Mouse (Mus musculus): ENCODE results near the gene Tapbp. TPM values are rescaled to one million over a fixed set of nuclear protein-coding genes. Genes with fewer than 3 reads are reported as not detected.
A peak's percentile ranks its signal among the peaks of the same experiment; 100 is the strongest.

The Tapbp gene
- polyA plus RNA-seq, 1 experiment = 97.3 TPM

DNA sequence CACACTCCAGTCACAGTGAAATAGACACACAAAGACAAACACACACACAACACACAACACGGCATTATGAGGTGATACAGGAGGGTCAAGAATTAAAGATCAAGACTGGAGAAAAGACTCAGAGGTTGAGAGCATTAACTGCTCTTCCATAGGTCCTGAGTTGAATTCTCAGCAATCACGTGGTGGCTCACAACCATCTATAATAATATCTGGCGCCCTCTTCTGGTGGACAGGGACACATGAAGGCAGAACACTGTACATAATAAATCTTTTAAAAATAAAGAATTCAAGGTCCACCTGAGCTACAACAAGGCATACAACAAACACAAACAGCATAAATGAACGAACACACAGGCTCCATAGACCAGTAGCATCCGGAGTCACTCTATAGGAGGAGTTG is 53.2 kb downstream of the Tapbp start:
- H3K4me3 ChIP-seq (ENCODE audit: low read depth, low read length) = no peak overlapping the region
- no peaks in the 10 kb centered on the region for H3K36me3 ChIP-seq (ENCODE audit: control insufficient read depth, insufficient read depth, low read length, poor library complexity, severe bottlenecking)
- no peak overlapping the region for H3K27ac ChIP-seq (ENCODE audit: insufficient read depth, low read length)
- no peaks in the 10 kb centered on the region; the same call in 1 of the 2 replicates for H3K9me3 ChIP-seq (replicated peaks; ENCODE audit: control insufficient read depth, insufficient read depth, low read length, poor library complexity, severe bottlenecking)
- H3K9ac ChIP-seq (ENCODE audit: low read depth, poor library complexity, severe bottlenecking) = no peak overlapping the region
- H3K27me3 ChIP-seq (ENCODE audit: control insufficient read depth, insufficient read depth, low read length, poor library complexity, severe bottlenecking) = no peaks in the 10 kb centered on the region
- no peaks in the 10 kb centered on the region for H3K4me1 ChIP-seq (ENCODE audit: control insufficient read depth, insufficient read depth, low read length)
- no peak for TF ChIP-seq EP300 (IDR thresholded peaks at IDR 0.05; ENCODE audit: insufficient read depth, low read depth, low read length)
- no peak for TF ChIP-seq CTCF (IDR thresholded peaks at IDR 0.05; ENCODE audit: low read depth, low read length)
- TF ChIP-seq POLR2A (IDR thresholded peaks at IDR 0.05; ENCODE audit: insufficient read depth, low read length) = no peak

DNA sequence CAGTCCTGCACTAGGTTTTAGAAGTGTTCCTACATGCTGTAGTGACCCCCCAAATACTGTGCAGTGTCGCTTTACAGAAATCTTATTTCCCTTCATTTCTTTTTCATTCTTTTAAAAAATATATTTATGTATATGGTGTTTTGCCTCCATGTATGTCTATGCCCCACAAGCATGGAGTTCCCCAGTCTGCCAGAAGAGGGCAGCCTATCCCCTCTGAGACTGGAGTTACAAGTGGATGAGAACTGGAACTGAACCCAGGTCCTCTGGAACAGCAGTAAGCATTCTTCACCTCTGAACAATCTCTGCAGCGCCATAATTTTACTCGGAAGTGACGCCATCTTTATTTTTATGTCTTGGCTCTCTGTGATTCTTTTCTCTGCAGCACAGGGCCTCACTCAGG is 53.7 kb downstream of the Tapbp start:
- Histone ChIP-seq H3K4me3 (ENCODE audit: low read depth, low read length) (no peak overlapping the region), H3K27ac (ENCODE audit: insufficient read depth, low read length) (no peak overlapping the region), H3K36me3 (ENCODE audit: control insufficient read depth, insufficient read depth, low read length, poor library complexity, severe bottlenecking) (no peaks in the 10 kb centered on the region), H3K4me1 (ENCODE audit: control insufficient read depth, insufficient read depth, low read length) (no peaks in the 10 kb centered on the region), H3K9ac (ENCODE audit: low read depth, poor library complexity, severe bottlenecking) (no peak overlapping the region), H3K9me3 (replicated peaks; ENCODE audit: control insufficient read depth, insufficient read depth, low read length, poor library complexity, severe bottlenecking) (no peaks in the 10 kb centered on the region; the same call in 1 of the 2 replicates), H3K27me3 (ENCODE audit: control insufficient read depth, insufficient read depth, low read length, poor library complexity, severe bottlenecking) (no peaks in the 10 kb centered on the region)
- TF ChIP-seq POLR2A (IDR thresholded peaks at IDR 0.05; ENCODE audit: insufficient read depth, low read length) (no peak), EP300 (IDR thresholded peaks at IDR 0.05; ENCODE audit: insufficient read depth, low read depth, low read length) (no peak), CTCF (IDR thresholded peaks at IDR 0.05; ENCODE audit: low read depth, low read length) (peak; percentile 31)

DNA sequence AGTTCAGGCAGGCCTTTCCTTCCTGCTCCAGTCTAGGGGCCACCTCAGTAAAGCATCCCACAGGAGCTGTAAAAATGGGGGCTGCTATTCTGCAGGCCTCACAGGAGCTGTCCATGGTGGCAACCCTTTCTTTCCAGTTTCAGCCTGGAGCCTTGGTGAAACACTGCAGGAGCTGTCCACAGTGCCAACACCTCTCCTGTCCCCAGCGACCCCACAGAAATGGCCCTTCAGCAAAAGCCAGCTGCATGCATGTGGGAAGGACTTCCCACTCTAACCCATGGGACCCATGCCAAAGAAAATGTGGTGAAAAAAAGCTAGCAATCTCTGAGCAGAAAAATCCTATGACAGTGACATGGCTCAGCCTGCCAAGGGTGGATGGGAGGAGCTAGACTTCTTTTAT is 57.0 kb downstream of the Tapbp start:
- no peak overlapping the region for H3K4me3 ChIP-seq (ENCODE audit: low read depth, low read length)
- no peak overlapping the region for H3K27ac ChIP-seq (ENCODE audit: insufficient read depth, low read length)
- no peaks in the 10 kb centered on the region for H3K27me3 ChIP-seq (ENCODE audit: control insufficient read depth, insufficient read depth, low read length, poor library complexity, severe bottlenecking)
- H3K36me3 ChIP-seq (ENCODE audit: control insufficient read depth, insufficient read depth, low read length, poor library complexity, severe bottlenecking) = no peaks in the 10 kb centered on the region
- TF ChIP-seq EP300 (IDR thresholded peaks at IDR 0.05; ENCODE audit: insufficient read depth, low read depth, low read length) = no peak
- TF ChIP-seq CTCF (IDR thresholded peaks at IDR 0.05; ENCODE audit: low read depth, low read length) = no peak
- no peak for TF ChIP-seq POLR2A (IDR thresholded peaks at IDR 0.05; ENCODE audit: insufficient read depth, low read length)
- no peaks in the 10 kb centered on the region for H3K4me1 ChIP-seq (ENCODE audit: control insufficient read depth, insufficient read depth, low read length)
- no peak overlapping the region for H3K9ac ChIP-seq (ENCODE audit: low read depth, poor library complexity, severe bottlenecking)
- H3K9me3 ChIP-seq (replicated peaks; ENCODE audit: control insufficient read depth, insufficient read depth, low read length, poor library complexity, severe bottlenecking) = no peaks in the 10 kb centered on the region; the same call in 1 of the 2 replicates

DNA sequence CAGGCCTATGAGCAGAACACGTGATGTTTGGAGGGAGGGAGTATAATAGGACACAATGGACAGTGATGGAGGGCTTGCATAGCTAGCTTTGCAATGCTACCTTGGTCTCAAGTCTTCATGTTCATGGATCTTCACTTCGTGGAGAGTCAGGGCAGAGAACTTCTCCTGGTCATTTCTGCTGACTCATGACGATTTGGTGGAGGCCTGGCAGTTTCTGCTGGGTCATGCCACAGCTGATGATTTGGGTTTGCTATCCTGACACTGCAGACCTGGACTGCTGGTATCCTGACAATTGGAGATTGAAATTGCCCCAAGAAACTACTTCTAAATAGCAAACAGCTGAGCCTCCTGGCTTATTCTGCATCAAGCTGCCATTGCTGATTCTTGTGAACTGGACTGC is 57.9 kb downstream of the Tapbp start:
- H3K27ac ChIP-seq (ENCODE audit: insufficient read depth, low read length) = no peak overlapping the region
- peaks cover 2% of the 10 kb centered on the region; the same call in 1 of the 2 replicates for H3K27me3 ChIP-seq (ENCODE audit: control insufficient read depth, insufficient read depth, low read length, poor library complexity, severe bottlenecking)
- TF ChIP-seq EP300 (IDR thresholded peaks at IDR 0.05; ENCODE audit: insufficient read depth, low read depth, low read length) (no peak), POLR2A (IDR thresholded peaks at IDR 0.05; ENCODE audit: insufficient read depth, low read length) (no peak), CTCF (IDR thresholded peaks at IDR 0.05; ENCODE audit: low read depth, low read length) (no peak)
- H3K9ac ChIP-seq (ENCODE audit: low read depth, poor library complexity, severe bottlenecking) = no peak overlapping the region
- H3K36me3 ChIP-seq (ENCODE audit: control insufficient read depth, insufficient read depth, low read length, poor library complexity, severe bottlenecking) = no peaks in the 10 kb centered on the region
- no peaks in the 10 kb centered on the region for H3K4me1 ChIP-seq (ENCODE audit: control insufficient read depth, insufficient read depth, low read length)
- H3K9me3 ChIP-seq (replicated peaks; ENCODE audit: control insufficient read depth, insufficient read depth, low read length, poor library complexity, severe bottlenecking) = no peaks in the 10 kb centered on the region; the same call in 1 of the 2 replicates
- no peak overlapping the region for H3K4me3 ChIP-seq (ENCODE audit: low read depth, low read length)

DNA sequence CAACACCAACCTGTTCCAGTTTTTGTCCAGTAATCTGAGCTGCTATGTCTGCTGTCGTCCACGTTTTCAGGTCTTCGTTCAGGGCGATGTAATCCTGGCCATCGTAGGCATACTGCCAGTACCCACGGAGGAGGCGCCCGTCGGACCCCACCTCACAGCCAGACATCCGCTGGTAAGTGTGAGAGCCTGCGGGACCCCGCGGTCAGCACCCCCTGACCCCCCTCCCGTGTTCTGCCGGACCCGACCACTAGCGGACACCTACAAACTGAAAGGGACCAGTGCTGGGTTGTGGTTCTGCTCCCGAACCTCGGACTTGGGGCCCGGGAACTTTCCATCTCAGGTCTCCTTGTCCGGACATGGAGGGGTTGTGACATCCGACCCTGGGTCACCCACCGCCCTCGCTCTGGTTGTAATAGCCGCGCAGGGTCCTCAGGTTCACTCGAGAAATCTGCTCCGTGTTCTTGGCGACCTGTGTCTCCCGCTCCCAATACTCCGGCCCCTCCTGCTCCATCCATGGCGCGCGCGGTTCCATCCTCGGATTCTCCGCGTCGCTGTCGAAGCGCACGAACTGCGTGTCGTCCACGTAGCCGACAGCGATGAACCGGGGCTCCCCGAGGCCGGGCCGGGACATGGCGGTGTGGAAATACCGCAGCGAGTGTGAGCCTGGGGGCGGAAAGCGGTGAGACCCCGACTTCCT is 62.3 kb downstream of the Tapbp start:
- Histone ChIP-seq H3K27ac (ENCODE audit: insufficient read depth, low read length) (no peak overlapping the region), H3K4me3 (ENCODE audit: low read depth, low read length) (peak overlapping the region; percentile 74), H3K36me3 (ENCODE audit: control insufficient read depth, insufficient read depth, low read length, poor library complexity, severe bottlenecking) (no peaks in the 10 kb centered on the region), H3K9ac (ENCODE audit: low read depth, poor library complexity, severe bottlenecking) (peak overlapping the region; percentile 45), H3K4me1 (ENCODE audit: control insufficient read depth, insufficient read depth, low read length) (peaks cover 7% of the 10 kb centered on the region), H3K27me3 (ENCODE audit: control insufficient read depth, insufficient read depth, low read length, poor library complexity, severe bottlenecking) (peaks cover 2% of the 10 kb centered on the region; the same call in 1 of the 2 replicates), H3K9me3 (replicated peaks; ENCODE audit: control insufficient read depth, insufficient read depth, low read length, poor library complexity, severe bottlenecking) (no peaks in the 10 kb centered on the region)
- TF ChIP-seq EP300 (IDR thresholded peaks at IDR 0.05; ENCODE audit: insufficient read depth, low read depth, low read length) (0 out of 2 replicates have a peak, but pooled peaks have one; percentile 1), CTCF (IDR thresholded peaks at IDR 0.05; ENCODE audit: low read depth, low read length) (no peak), POLR2A (IDR thresholded peaks at IDR 0.05; ENCODE audit: insufficient read depth, low read length) (no peak)

DNA sequence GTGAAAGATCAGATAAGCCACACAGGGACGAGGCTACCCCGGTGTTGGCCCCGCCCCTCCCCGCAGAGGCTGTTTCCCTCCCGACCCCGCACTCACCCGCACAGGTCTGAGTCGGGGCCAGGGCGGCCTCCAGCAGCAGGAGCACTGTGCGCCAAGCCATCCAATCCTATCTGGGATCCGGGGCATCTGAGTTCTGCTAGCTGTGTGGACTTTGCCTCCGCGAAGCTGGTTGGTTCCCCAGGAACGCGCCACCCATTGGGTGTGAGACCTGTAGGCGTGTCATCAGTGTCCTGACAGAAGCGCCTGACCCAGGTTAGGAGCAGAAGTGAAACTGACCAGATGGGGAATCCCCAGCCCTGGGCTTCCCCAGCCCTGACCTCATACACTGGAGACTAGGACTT is 62.9 kb downstream of the Tapbp start:
- Histone ChIP-seq H3K9me3 (replicated peaks; ENCODE audit: control insufficient read depth, insufficient read depth, low read length, poor library complexity, severe bottlenecking) (no peaks in the 10 kb centered on the region), H3K36me3 (ENCODE audit: control insufficient read depth, insufficient read depth, low read length, poor library complexity, severe bottlenecking) (no peaks in the 10 kb centered on the region), H3K27ac (ENCODE audit: insufficient read depth, low read length) (no peak overlapping the region), H3K9ac (ENCODE audit: low read depth, poor library complexity, severe bottlenecking) (peak overlapping the region; percentile 45), H3K27me3 (ENCODE audit: control insufficient read depth, insufficient read depth, low read length, poor library complexity, severe bottlenecking) (peaks cover 2% of the 10 kb centered on the region; the same call in 1 of the 2 replicates), H3K4me1 (ENCODE audit: control insufficient read depth, insufficient read depth, low read length) (peaks cover 7% of the 10 kb centered on the region), H3K4me3 (ENCODE audit: low read depth, low read length) (peak overlapping the region; percentile 74)
- no peak for TF ChIP-seq CTCF (IDR thresholded peaks at IDR 0.05; ENCODE audit: low read depth, low read length)
- TF ChIP-seq EP300 (IDR thresholded peaks at IDR 0.05; ENCODE audit: insufficient read depth, low read depth, low read length) = no peak
- peak; percentile 52 for TF ChIP-seq POLR2A (IDR thresholded peaks at IDR 0.05; ENCODE audit: insufficient read depth, low read length)

Other genes starting within 250 kb of the Tapbp start
- 607 and 610 TPM in 2 replicates for gene Hnrnpm, start 229.0 kb upstream of the Tapbp start, polyA plus RNA-seq (2011; ENCODE audit: insufficient read depth, insufficient read length, low read depth, missing spikeins)
- gene March2, start 197.2 kb upstream of the Tapbp start, polyA plus RNA-seq (2011; ENCODE audit: insufficient read depth, insufficient read length, low read depth, missing spikeins) = 17.1 and 19.1 TPM in 2 replicates
- 57.9 and 73.6 TPM in 2 replicates for gene Rab11b, start 155.4 kb upstream of the Tapbp start, polyA plus RNA-seq (2011; ENCODE audit: insufficient read depth, insufficient read length, low read depth, missing spikeins)
- 3.6 and 3.9 TPM in 2 replicates for gene Angptl4, start 134.1 kb upstream of the Tapbp start, polyA plus RNA-seq (2011; ENCODE audit: insufficient read depth, insufficient read length, low read depth, missing spikeins)
- gene Kank3, start 105.4 kb upstream of the Tapbp start, polyA plus RNA-seq (2011; ENCODE audit: insufficient read depth, insufficient read length, low read depth, missing spikeins) = 40.0 and 44.7 TPM in 2 replicates
- gene Rps28, start 91.3 kb upstream of the Tapbp start, polyA plus RNA-seq (2011; ENCODE audit: insufficient read depth, insufficient read length, low read depth, missing spikeins) = 3,700 and 3,844 TPM in 2 replicates
- 406 and 464 TPM in 2 replicates for gene Ndufa7, start 91.3 kb upstream of the Tapbp start, polyA plus RNA-seq (2011; ENCODE audit: insufficient read depth, insufficient read length, low read depth, missing spikeins)
- 30.6 and 35.7 TPM in 2 replicates for gene Cd320, start 72.8 kb upstream of the Tapbp start, polyA plus RNA-seq (2011; ENCODE audit: insufficient read depth, insufficient read length, low read depth, missing spikeins)
- gene Gm7029, start 42.1 kb upstream of the Tapbp start, polyA plus RNA-seq (2011; ENCODE audit: insufficient read depth, insufficient read length, low read depth, missing spikeins) = not detected in 2 replicates
- gene Kifc1, start 25.2 kb upstream of the Tapbp start, polyA plus RNA-seq (2011; ENCODE audit: insufficient read depth, insufficient read length, low read depth, missing spikeins) = 155 and 186 TPM in 2 replicates
- gene Platr17, start 10.8 kb upstream of the Tapbp start, polyA plus RNA-seq (2011; ENCODE audit: insufficient read depth, insufficient read length, low read depth, missing spikeins) = 16.7 and 19.1 TPM in 2 replicates
- gene Daxx, start 6.5 kb upstream of the Tapbp start, polyA plus RNA-seq (2011; ENCODE audit: insufficient read depth, insufficient read length, low read depth, missing spikeins) = 40.2 and 42.3 TPM in 2 replicates
- gene Zbtb22, start within 50 bp of the Tapbp start, polyA plus RNA-seq (2011; ENCODE audit: insufficient read depth, insufficient read length, low read depth, missing spikeins) = 14.8 and 20.7 TPM in 2 replicates
- 34.7 and 37.5 TPM in 2 replicates for gene Rgl2, start 13.6 kb downstream of the Tapbp start, polyA plus RNA-seq (2011; ENCODE audit: insufficient read depth, insufficient read length, low read depth, missing spikeins)
- gene Pfdn6, start 24.4 kb downstream of the Tapbp start, polyA plus RNA-seq (2011; ENCODE audit: insufficient read depth, insufficient read length, low read depth, missing spikeins) = 146 and 152 TPM in 2 replicates
- gene Wdr46, start 24.8 kb downstream of the Tapbp start, polyA plus RNA-seq (2011; ENCODE audit: insufficient read depth, insufficient read length, low read depth, missing spikeins) = 25.3 and 30.2 TPM in 2 replicates
- 3.6 and 4.2 TPM in 2 replicates for gene B3galt4, start 35.6 kb downstream of the Tapbp start, polyA plus RNA-seq (2011; ENCODE audit: insufficient read depth, insufficient read length, low read depth, missing spikeins)
- 18.3 and 19.0 TPM in 2 replicates for gene Vps52, start 39.9 kb downstream of the Tapbp start, polyA plus RNA-seq (2011; ENCODE audit: insufficient read depth, insufficient read length, low read depth, missing spikeins)
- gene Rps18, start 40.1 kb downstream of the Tapbp start, polyA plus RNA-seq (2011; ENCODE audit: insufficient read depth, insufficient read length, low read depth, missing spikeins) = 2,174 TPM in 2 replicates
- gene H2-K1, start 84.4 kb downstream of the Tapbp start, polyA plus RNA-seq (2011; ENCODE audit: insufficient read depth, insufficient read length, low read depth, missing spikeins) = 98.4 and 103 TPM in 2 replicates
- gene Ring1, start 108.8 kb downstream of the Tapbp start, polyA plus RNA-seq (2011; ENCODE audit: insufficient read depth, insufficient read length, low read depth, missing spikeins) = 8.1 and 11.4 TPM in 2 replicates
- gene H2-Ke6, start 112.2 kb downstream of the Tapbp start, polyA plus RNA-seq (2011; ENCODE audit: insufficient read depth, insufficient read length, low read depth, missing spikeins) = 19.0 and 26.1 TPM in 2 replicates
- gene Slc39a7, start 115.8 kb downstream of the Tapbp start, polyA plus RNA-seq (2011; ENCODE audit: insufficient read depth, insufficient read length, low read depth, missing spikeins) = 57.2 and 68.8 TPM in 2 replicates
- 37.7 and 38.2 TPM in 2 replicates for gene Rxrb, start 115.9 kb downstream of the Tapbp start, polyA plus RNA-seq (2011; ENCODE audit: insufficient read depth, insufficient read length, low read depth, missing spikeins)
- gene Col11a2, start 123.5 kb downstream of the Tapbp start, polyA plus RNA-seq (2011; ENCODE audit: insufficient read depth, insufficient read length, low read depth, missing spikeins) = 0.82 and 0.85 TPM in 2 replicates
- 1.4 TPM in 1 of 2 replicates, not detected in the other for gene H2-Oa, start 176.4 kb downstream of the Tapbp start, polyA plus RNA-seq (2011; ENCODE audit: insufficient read depth, insufficient read length, low read depth, missing spikeins)
- 5.9 and 8.3 TPM in 2 replicates for gene H2-DMa, start 203.6 kb downstream of the Tapbp start, polyA plus RNA-seq (2011; ENCODE audit: insufficient read depth, insufficient read length, low read depth, missing spikeins)
- gene Brd2, start 206.7 kb downstream of the Tapbp start, polyA plus RNA-seq (2011; ENCODE audit: insufficient read depth, insufficient read length, low read depth, missing spikeins) = 190 and 199 TPM in 2 replicates
- not detected in 2 replicates for gene H2-DMb2, start 227.4 kb downstream of the Tapbp start, polyA plus RNA-seq (2011; ENCODE audit: insufficient read depth, insufficient read length, low read depth, missing spikeins)
- 0.65 and 1.1 TPM in 2 replicates for gene H2-DMb1, start 237.2 kb downstream of the Tapbp start, polyA plus RNA-seq (2011; ENCODE audit: insufficient read depth, insufficient read length, low read depth, missing spikeins)

All from ES-Bruce4 (cell line).